ENCODE assay signal across 8 mouse cellular contexts in genomic region chr13:51411243-51411642, GRCm38 (mm10). TPM values are rescaled to one million over a fixed set of nuclear protein-coding genes. Genes with fewer than 3 reads are reported as not detected.
DNase-seq lines count a peak whose midpoint lies in the region; ATAC-seq and TF ChIP-seq lines count a peak whose summit lies in the region.

No protein-coding gene starts in this region.

- no peak for TF ChIP-seq EP300 in heart, postnatal 0 days (IDR thresholded peaks at IDR 0.05; ENCODE audit: low read depth)

- TF ChIP-seq CTCF in gastrocnemius, adult 2 months (IDR thresholded peaks at IDR 0.05): no peak
- TF ChIP-seq CTCF in lung, embryonic 14.5 days (IDR thresholded peaks at IDR 0.05; ENCODE audit: low read depth): no peak
- no peak for TF ChIP-seq CTCF in heart, postnatal 0 days (IDR thresholded peaks at IDR 0.05; ENCODE audit: low read depth)

- H3K9ac ChIP-seq in lung, embryonic 14.5 days: peak overlapping the region; percentile 52
- no peak overlapping the region for H3K9ac ChIP-seq in heart, postnatal 0 days (replicated peaks; ENCODE audit: low read depth, low read length)
- H3K9ac ChIP-seq in neural tube, embryonic 12.5 days: no peak overlapping the region

- peak overlapping the region; percentile 68 for H3K4me2 ChIP-seq in lung, embryonic 14.5 days
- H3K4me2 ChIP-seq in heart, postnatal 0 days (ENCODE audit: low read depth, low read length): peak overlapping the region; percentile 74
- peak overlapping the region; percentile 64 for H3K4me2 ChIP-seq in neural tube, embryonic 12.5 days (replicated peaks)

- DNase-seq in gastrocnemius, adult 2 months: no peak
- DNase-seq in gastrocnemius, adult 8-10 months (ENCODE audit: low spot score in 2 of 2): no peak
- DNase-seq in lung, embryonic 14.5 days: peak; percentile 67
- no peak for DNase-seq in lung, adult 18-20 months
- DNase-seq in heart, postnatal 0 days (ENCODE audit: low spot score): no peak
- no peak for DNase-seq in thymus, postnatal 0 days (ENCODE audit: low spot score)
- no peak for DNase-seq in thymus, postnatal 25 days

- peak overlapping the region; percentile 54 for H3K4me3 ChIP-seq in gastrocnemius, adult 2 months
- H3K4me3 ChIP-seq in lung, embryonic 14.5 days (ENCODE audit: low read depth, low read length): peak overlapping the region; percentile 64
- H3K4me3 ChIP-seq in heart, postnatal 0 days (ENCODE audit: low read depth, low read length): peak overlapping the region; percentile 54; the same call in 1 of the 2 replicates
- peak overlapping the region; percentile 11; the same call in 1 of the 2 replicates for H3K4me3 ChIP-seq in neural tube, embryonic 12.5 days

- no peaks in the 10 kb centered on the region for H3K27me3 ChIP-seq in lung, embryonic 14.5 days (ENCODE audit: insufficient read depth, low read length)
- H3K27me3 ChIP-seq in heart, postnatal 0 days (ENCODE audit: control insufficient read depth, insufficient read depth, low read length): no peaks in the 10 kb centered on the region
- H3K27me3 ChIP-seq in neural tube, embryonic 12.5 days (replicated peaks): peaks cover 32% of the 10 kb centered on the region

- intact Hi-C loops in gastrocnemius, adult 2 months (cut with DNase I): no loop called here

- H3K27ac ChIP-seq in gastrocnemius, adult 2 months: peak overlapping the region; percentile 57; the same call in 1 of the 2 replicates
- peak overlapping the region; percentile 78 for H3K27ac ChIP-seq in lung, embryonic 14.5 days (ENCODE audit: low read depth)
- peak overlapping the region; percentile 30; the same call in 1 of the 2 replicates for H3K27ac ChIP-seq in heart, postnatal 0 days (ENCODE audit: low read depth)
- H3K27ac ChIP-seq in neural tube, embryonic 12.5 days: no peak overlapping the region

- H3K9me3 ChIP-seq in lung, embryonic 14.5 days (ENCODE audit: low read depth, low read length): 0 out of 2 replicates have a peak, but pooled peaks cover 4% of the 10 kb centered on the region
- no peaks in the 10 kb centered on the region for H3K9me3 ChIP-seq in heart, postnatal 0 days (replicated peaks; ENCODE audit: control insufficient read depth, low read length)
- H3K9me3 ChIP-seq in neural tube, embryonic 12.5 days: no peaks in the 10 kb centered on the region

- no peak for ATAC-seq in lung, embryonic 14.5 days (ENCODE audit: insufficient read depth)
- ATAC-seq in heart, postnatal 0 days (ENCODE audit: insufficient read depth, low read depth): no peak
- ATAC-seq in neural tube, embryonic 12.5 days (ENCODE audit: low FRiP score, low read depth): no peak

- H3K36me3 ChIP-seq in lung, embryonic 14.5 days (ENCODE audit: insufficient read depth): peaks cover 31% of the 10 kb centered on the region
- H3K36me3 ChIP-seq in heart, postnatal 0 days (replicated peaks; ENCODE audit: control insufficient read depth, insufficient read depth, low read length): no peaks in the 10 kb centered on the region
- H3K36me3 ChIP-seq in neural tube, embryonic 12.5 days: 0 out of 2 replicates have a peak, but pooled peaks cover 5% of the 10 kb centered on the region

- 31% methylated on average over 9 of the region's 9 CpGs for WGBS in lung, embryonic 14.5 days
- 61% methylated on average over 9 of the region's 9 CpGs for WGBS in heart, postnatal 0 days
- 68% methylated on average over 9 of the region's 9 CpGs for WGBS in neural tube, embryonic 12.5 days

- peaks cover 15% of the 10 kb centered on the region; the same call in 1 of the 2 replicates for H3K4me1 ChIP-seq in lung, embryonic 14.5 days (ENCODE audit: insufficient read depth)
- H3K4me1 ChIP-seq in heart, postnatal 0 days (ENCODE audit: control insufficient read depth, insufficient read depth): no peaks in the 10 kb centered on the region
- peaks cover 15% of the 10 kb centered on the region for H3K4me1 ChIP-seq in neural tube, embryonic 12.5 days

RNA-seq across cellular contexts. Expression of gene S1pr3, which starts 2.8 kb away (rescaled TPM):
- total RNA-seq in gastrocnemius, adult 2 months (2021): 1 to 10 TPM; 3.3 to 4.4 TPM
- 1 to 10 TPM; 2.5 to 4.5 (median 2.7) TPM for total RNA-seq in gastrocnemius, adult 8-10 months (2022)
- 128 and 132 TPM in 2 replicates for polyA plus RNA-seq in lung, embryonic 14.5 days (2014; fragmentation: Nextera tagmentation; extraction: Ambion mirVana)
- total RNA-seq in heart, postnatal 0 days (2014; rRNA removed; ENCODE audit: low replicate concordance): 20.0 and 25.8 TPM in 2 replicates
- polyA plus RNA-seq in heart, postnatal 0 days (2015; fragmentation: Nextera tagmentation; extraction: Ambion mirVana): 15.1 and 15.6 TPM in 2 replicates
- 26.1 and 30.2 TPM in 2 replicates for polyA plus RNA-seq in neural tube, embryonic 12.5 days (2016; fragmentation: Nextera tagmentation; extraction: Ambion mirVana)
- 26.3 and 30.3 TPM in 2 replicates for polyA plus RNA-seq in thymus, postnatal 0 days (2015; fragmentation: Nextera tagmentation; extraction: Ambion mirVana)

Comparison
In these comparisons a context has a peak if more than half of its experiments do, and no peak if none do; other contexts are left out.
1. H3K4me3 ChIP-seq: peak in every context shown above with its lines; median percentile 64 in lung, embryonic 14.5 days; 54 in gastrocnemius, adult 2 months; 54 in heart, postnatal 0 days; 11 in neural tube, embryonic 12.5 days.